Mouse (Mus musculus): Measurements from ENCODE around the gene Resf1. TPM values are rescaled to one million over a fixed set of nuclear protein-coding genes. Genes with fewer than 3 reads are reported as not detected.

The Resf1 gene
- polyA plus RNA-seq (2015; fragmentation: Nextera tagmentation; extraction: Ambion mirVana): 39.9 and 44.4 TPM in 2 replicates

GRCm38 (mm10) chr6:149308956-149309932, at the start of gene Resf1:
Resf1 (plus strand) TSS chr6:149309414.

Other genes starting within 250 kb of the Resf1 start
- 5.0 and 5.6 TPM in 2 replicates for gene Dennd5b, start 207.7 kb upstream of the Resf1 start, polyA plus RNA-seq (2015; fragmentation: Nextera tagmentation; extraction: Ambion mirVana)
- not detected in 2 replicates for gene Gm10203, start 179.2 kb upstream of the Resf1 start, polyA plus RNA-seq (2015; fragmentation: Nextera tagmentation; extraction: Ambion mirVana)
- 34.5 and 39.9 TPM in 2 replicates for gene Etfbkmt, start 169.6 kb upstream of the Resf1 start, polyA plus RNA-seq (2015; fragmentation: Nextera tagmentation; extraction: Ambion mirVana)
- gene Amn1, start 120.7 kb upstream of the Resf1 start, polyA plus RNA-seq (2015; fragmentation: Nextera tagmentation; extraction: Ambion mirVana): 48.2 and 59.3 TPM in 2 replicates
- gene Bicd1, start 99.5 kb downstream of the Resf1 start, polyA plus RNA-seq (2015; fragmentation: Nextera tagmentation; extraction: Ambion mirVana): 6.9 and 7.5 TPM in 2 replicates